Mouse (Mus musculus) testis, postnatal 14 days (tissue): ENCODE results near the gene Msh5.

Experiments
- DNase-seq: peaks from one replicate; pipeline ENCODE4 v3.0.0; 2021; ENCODE audit warnings: low spot score

Gene Msh5

GRCm38 (mm10) chr17:35070556-35071229 is 24.1 kb upstream of the Msh5 start:
- DNase-seq, result no peak

GRCm38 (mm10) chr17:35068213-35068914 is 21.8 kb upstream of the Msh5 start:
- no peak for DNase-seq

GRCm38 (mm10) chr17:35066084-35066483 is 19.5 kb upstream of the Msh5 start, which contains the start of gene Mpig6b:
Gene Mpig6b (minus strand): TSS chr17:35066184.
- DNase-seq, result no peak

- peak; percentile 52 for DNase-seq
These were observed 18.7 kb upstream of the Msh5 start, which contains the start of gene Ly6g6c for GRCm38 (mm10) chr17:35064951-35065947. Gene Ly6g6c (plus strand): TSS chr17:35065388.

- no peak for DNase-seq
These were observed 17.9 kb upstream of the Msh5 start for GRCm38 (mm10) chr17:35064378-35064877.

- DNase-seq, result peak; percentile 77
These were observed 16.9 kb upstream of the Msh5 start for GRCm38 (mm10) chr17:35063466-35063865.

GRCm38 (mm10) chr17:35061299-35061698 is 14.8 kb upstream of the Msh5 start:
- no peak for DNase-seq

GRCm38 (mm10) chr17:35060737-35061297 is 14.3 kb upstream of the Msh5 start:
- no peak for DNase-seq

- no peak for DNase-seq
These were observed 13.5 kb upstream of the Msh5 start for GRCm38 (mm10) chr17:35060071-35060470.

GRCm38 (mm10) chr17:35058911-35059892 is 12.7 kb upstream of the Msh5 start, which contains the start of gene Ddah2:
Gene Ddah2 (plus strand): TSS chr17:35059035.
- DNase-seq, result peak; percentile 83

GRCm38 (mm10) chr17:35058316-35058715 is 11.8 kb upstream of the Msh5 start:
- DNase-seq, result no peak

GRCm38 (mm10) chr17:35057090-35057489 is 10.5 kb upstream of the Msh5 start:
- DNase-seq, result no peak

GRCm38 (mm10) chr17:35055691-35056495 is 9.3 kb upstream of the Msh5 start:
- no peak for DNase-seq

- DNase-seq, result no peak
These were observed 5.8 kb upstream of the Msh5 start for GRCm38 (mm10) chr17:35052271-35052798.

GRCm38 (mm10) chr17:35051156-35052086 is 4.9 kb upstream of the Msh5 start:
- DNase-seq, result peak; percentile 62

GRCm38 (mm10) chr17:35050126-35050750 is 3.7 kb upstream of the Msh5 start:
- DNase-seq, result peak; percentile 60

GRCm38 (mm10) chr17:35049561-35050016 is 3.0 kb upstream of the Msh5 start, which contains the start of gene Clic1:
Gene Clic1 (plus strand): TSS chr17:35049966.
- peak; percentile 55 for DNase-seq
